Mouse (Mus musculus) yolk sac, embryonic 10.5 days (tissue): ENCODE measurements around the gene Setx.

Experiments used
- DNase-seq: peaks from one replicate; pipeline ENCODE4 v3.0.0-alpha.2; 2017; ENCODE audit warnings: low spot score

The Setx gene

GRCm38 (mm10) chr2:29151941-29152340 lies 28.0 kb downstream of the Setx start:
- DNase-seq, result no peak

GRCm38 (mm10) chr2:29168067-29168466 lies 44.1 kb downstream of the Setx start:
- no peak for DNase-seq

- no peak for DNase-seq
Observed at GRCm38 (mm10) chr2:29174887-29175286, 50.9 kb downstream of the Setx start.

DNA sequence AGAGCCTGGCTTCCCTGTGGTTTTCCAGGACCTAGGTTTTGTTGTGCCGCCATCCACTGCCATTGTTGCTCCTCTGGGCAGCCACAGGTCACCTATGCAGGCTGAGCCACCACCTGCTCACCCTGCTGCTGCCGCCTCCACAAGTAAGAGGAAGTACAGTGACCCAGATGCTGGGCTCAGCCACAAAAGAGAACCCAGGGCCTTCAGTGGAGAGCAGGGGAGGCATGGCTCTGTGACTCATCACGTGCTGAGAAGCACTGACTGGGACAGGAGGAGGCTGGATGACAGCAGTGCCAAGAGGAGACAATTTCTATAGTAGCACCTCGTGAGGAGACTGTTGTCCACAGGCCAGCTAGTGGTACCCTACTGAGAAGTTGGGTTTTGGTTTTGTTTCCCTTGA lies 55.8 kb downstream of the Setx start:
- DNase-seq, result no peak

DNA sequence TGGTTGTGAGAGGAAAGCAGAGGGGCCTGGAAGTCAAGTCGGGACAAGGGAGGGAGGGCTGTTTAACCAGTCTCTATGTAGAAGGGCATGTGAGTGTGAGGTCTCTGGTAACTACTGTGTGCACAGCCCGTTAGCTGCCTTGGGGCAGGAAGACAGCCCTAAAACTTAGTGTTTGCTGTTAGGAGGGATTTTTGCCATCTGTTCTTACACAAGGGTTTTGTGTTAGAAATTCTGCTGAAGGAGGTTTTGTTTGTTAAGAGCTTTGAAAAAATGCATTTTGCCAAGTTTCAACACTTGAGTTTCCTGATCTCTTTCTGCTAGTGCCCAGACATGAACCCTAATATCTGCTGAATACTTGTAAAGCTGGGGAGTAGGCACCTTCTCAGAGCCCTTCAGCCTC lies 57.1 kb downstream of the Setx start:
- DNase-seq, result no peak

DNA sequence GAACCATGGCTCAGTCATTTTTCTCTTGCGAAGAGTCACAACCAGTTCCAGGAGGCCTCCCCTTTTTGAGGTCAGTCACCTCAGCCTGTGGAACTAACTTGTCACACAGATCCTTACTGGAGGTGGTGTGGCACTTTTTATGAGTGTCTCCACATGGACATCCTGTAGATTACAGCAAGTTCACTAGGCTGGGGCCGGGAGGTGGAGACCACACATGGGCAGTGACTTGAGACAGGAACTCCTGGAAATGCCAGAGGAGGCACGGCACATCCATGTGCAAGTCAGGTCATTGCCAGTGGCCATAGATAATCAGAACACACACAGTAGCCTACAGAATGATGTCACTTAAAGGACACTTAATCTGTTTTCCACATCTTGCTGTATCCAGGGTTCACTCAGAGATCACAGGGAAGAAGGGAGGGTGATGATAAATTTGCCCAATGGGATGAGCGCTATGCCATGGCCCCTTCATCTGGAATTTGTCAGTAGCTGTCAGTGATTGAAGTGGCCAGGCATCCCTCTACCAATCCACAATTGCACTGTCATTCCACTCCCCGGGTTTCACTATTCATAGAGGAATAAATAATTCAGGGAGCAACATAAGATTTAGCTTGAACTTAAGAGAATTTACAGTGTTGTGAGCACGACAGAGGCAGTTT lies 59.4 kb downstream of the Setx start:
- no peak for DNase-seq

DNA sequence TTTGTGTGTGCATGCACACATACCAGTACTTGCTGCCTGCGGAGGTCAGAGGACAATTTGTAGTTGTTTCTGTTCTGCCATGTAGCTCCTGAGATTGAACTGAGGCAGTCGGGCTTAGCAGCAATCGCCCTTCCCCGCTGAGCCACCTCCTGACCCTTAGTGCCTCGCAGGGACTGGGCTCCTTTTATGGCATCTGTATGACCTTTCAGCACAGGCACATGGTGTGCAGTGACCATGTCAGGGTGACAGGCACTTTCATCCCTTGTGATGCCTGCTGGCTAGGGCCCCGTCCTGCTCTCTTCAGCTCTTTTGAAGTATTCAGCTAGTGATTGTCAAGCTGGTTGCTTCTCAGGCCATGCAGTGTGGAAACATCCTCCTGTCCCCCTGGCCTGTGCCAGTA lies 62.2 kb downstream of the Setx start:
- no peak for DNase-seq

DNA sequence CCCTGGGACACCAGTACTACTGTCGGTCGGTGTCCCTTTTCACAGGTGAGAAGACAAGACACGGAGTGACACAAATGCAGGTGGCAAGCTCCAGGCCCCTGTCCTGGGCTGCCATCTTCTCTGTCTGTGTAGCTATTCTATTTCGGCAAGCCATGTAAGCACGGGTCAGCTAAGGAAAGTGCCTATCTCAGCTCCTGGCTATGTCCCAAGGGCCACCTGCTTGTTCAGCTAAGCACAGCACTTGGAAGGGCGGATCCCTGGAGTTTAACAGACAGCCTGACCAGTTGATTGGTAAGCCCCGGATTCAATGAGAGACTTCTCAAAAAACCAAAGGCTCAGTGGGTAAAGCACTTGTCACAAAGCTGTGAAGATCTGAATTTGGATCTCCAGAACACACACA lies 66.4 kb downstream of the Setx start:
- no peak for DNase-seq

GRCm38 (mm10) chr2:29191216-29192215 lies 67.5 kb downstream of the Setx start:
- DNase-seq, result no peak

DNA sequence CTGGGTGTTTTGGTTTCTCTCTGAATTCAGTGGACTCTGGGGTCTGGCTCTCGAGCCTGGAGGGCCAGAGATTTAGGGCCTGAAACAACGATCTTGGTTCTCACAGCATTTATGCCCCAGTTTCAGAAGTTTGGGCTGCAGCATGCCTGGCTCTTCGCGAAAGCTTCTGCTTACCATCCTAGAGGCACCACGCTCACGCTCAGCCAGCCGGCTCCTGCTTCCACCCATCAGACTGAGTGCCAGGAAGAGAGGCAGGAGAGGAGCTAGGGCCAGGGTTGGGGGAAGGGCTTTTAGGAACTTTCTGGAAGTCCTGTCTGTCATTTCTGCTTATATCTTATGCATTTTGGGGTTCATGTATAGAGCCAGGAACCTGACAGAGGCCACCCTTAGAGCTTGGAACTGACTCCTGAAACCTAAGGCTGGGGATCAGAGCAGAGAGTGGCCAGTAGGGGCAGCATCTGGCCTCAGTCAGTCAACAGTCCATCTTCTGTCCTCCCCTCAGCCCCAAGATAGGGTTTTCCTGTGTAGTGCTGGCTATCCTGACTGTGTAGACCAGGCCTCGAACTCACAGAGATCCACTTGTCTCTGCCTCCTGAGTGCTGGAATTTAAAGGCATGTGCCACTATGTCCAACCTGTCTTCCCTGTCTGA lies 68.8 kb downstream of the Setx start:
- no peak for DNase-seq

DNA sequence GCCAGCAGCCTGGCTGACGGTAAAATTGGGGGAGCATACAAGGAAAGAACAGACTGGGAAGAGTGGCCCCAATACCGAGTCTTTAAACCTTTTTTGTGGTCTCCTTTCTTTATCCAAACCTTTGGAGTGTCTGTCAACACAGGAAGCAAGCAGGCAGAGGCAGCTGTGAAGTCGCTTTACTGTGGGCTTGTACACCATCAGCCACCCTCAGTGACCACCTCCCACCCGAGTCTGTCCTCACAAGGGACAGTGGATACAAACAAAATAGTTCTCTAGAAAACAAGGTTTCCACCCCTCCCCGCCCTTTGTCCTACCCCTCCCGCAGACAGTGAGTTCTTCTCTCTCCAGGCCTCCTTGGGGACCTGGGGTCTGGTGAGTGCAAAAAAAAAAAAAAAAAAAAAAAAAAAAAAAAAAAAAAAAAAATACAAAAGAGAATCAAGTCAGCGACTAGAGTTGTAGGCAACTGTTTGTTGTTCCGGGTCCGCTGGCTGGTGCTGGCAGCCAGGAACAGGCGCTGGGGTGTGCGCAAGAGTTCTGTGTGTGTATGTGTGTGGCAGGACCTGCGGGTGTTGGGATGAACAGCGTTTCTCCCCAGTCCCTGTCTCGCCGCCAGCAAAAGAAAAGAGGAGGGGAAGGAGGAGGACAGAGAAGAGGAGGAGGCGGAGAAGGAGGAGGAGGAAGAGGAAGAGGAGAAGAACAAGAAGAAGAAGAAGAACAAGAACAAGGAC lies 70.0 kb downstream of the Setx start:
- DNase-seq, result no peak

- peak; percentile 68 for DNase-seq
Observed at GRCm38 (mm10) chr2:29194547-29195463, 70.8 kb downstream of the Setx start.

DNA sequence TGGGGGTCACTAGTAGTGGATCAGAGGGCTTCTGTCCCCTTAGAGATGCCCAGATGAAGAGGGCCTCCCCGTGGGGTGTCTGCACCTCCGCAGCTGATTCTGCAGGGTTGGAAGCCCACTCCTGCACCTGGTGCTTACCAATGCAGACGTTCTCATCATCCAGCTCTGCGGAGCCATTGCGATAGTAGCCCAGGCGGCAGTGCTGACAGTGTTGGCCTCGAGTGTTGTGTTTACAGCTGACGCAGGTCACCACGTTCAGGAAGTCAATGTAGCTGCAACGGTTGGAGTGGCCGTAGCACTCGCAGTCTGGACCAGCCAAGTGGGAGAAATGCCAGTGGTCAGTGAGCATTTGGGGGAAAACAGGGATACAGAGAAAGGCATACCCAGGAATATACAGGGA lies 72.9 kb downstream of the Setx start:
- no peak for DNase-seq

DNA sequence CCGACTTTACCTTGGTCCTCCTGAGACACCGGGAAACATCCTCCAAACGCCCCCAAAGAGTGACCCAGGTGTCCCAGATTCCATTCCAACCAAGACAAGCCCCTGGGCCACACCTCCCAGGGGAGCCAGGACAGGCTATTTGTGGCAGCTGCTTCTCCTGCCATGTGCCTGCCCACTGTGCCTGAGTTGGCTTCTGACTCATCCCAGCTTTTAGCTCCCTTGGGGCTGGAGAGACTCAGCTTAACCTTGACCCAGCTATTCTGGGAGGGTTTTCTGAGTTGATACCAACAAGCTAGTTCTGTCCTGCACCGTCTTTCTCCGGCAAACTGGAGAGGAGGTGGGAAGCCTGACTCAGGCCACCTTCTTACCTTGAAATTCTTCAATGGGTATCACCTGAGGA lies 74.5 kb downstream of the Setx start:
- no peak for DNase-seq

- DNase-seq, result no peak
Observed at GRCm38 (mm10) chr2:29199909-29200308, 75.9 kb downstream of the Setx start.

DNA sequence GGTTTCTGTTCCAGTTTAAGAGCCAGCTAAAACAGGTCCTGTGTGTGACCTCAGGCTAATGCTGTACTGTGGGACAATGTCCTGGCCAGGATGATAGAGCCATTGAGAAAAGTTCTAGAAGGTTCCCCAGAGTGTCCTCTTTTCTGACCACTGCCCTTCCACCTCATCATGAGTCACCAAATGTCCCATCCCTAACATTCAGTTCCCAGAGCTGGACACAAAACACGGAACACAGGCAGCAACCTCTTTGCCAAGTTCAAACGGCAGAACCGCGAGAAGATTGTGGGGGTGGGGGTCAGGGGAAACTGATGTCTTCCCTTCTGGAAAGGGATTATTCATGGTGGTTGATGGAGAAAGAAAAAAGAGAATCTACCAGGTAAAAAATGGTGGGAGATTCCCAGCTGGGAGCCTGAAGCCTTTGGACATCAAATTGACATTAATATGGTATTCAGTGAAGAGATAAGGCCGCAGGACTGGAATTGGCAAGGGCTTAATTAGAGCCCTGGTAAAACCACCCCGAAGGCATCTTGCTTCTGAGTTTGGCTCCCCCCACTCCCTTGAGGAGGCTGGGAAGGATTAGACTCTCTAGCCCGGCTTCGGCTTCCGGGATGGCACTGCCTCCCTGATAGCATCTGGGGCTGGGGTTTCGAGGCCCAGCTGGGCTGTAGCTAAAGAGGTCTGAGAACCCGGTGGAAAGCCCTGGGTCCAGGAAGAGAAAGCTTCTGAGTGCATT lies 77.4 kb downstream of the Setx start:
- DNase-seq, result no peak

DNA sequence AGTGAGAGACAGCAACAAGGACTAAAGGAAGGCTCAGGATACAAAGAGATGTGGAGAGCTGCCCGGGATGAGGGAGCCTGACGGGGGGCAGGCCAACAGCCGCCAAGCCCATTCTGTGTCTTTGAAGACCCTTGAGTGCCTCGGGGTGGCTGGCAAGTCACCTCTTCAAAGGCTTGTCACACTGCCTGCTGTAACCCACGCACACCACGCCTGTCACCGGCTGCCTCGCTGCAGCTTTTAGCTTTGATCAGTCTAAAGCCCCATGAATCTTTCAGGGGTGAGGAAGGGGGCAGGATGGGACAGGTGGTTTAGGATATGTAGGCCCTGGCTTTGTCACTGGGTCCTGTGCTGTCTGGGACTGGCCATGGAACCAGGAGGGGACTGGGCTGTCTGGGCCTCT lies 82.2 kb downstream of the Setx start:
- no peak for DNase-seq

DNA sequence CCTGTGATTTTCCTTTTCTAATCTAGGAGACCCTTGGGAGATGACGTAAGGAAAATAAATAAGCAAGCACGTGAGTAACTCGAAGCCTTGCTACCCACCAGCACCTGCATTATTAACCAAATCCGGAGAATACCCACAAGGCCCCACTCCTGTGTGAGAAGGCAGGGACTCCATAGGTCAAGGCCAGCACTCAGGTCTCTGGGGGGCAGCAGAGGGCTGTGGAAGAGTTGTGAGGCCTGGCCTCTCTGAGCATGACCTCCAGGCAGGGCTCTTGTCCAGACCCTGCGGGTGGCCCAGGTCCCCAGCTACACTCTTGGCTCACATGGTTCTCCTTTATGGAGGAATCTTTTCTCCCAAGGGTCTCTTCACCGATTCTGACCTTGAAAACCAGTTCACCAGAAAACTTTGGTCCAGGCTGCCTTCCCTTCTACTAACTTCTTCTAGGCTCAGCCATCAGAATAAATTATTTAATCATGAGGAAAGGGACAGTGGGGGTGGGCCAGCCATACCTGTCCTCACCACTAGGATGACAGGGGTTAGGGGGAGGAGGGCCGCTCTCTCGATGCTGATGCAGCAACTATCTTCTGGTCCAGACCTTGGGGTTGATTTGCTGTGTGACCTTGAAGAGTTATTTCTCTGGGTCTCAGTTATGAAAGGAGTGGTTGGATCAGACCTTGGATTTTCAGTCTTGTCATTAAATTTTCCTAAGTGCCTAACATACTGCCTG lies 92.5 kb downstream of the Setx start:
- DNase-seq, result peak; percentile 26

- no peak for DNase-seq
Observed at GRCm38 (mm10) chr2:29217042-29217441, 93.1 kb downstream of the Setx start.

GRCm38 (mm10) chr2:29217897-29218296 lies 93.9 kb downstream of the Setx start:
- no peak for DNase-seq
